Mouse (Mus musculus) gastrocnemius, postnatal 10 days (tissue): ENCODE measurements around the gene Hipk3. TPM values are rescaled to one million over a fixed set of nuclear protein-coding genes. Genes with fewer than 3 reads are reported as not detected.

Experiments used
- microRNA-seq, 2 experiments: library from miRNA; unstranded; fragments of <30 nt; microRNA quantifications; one replicate each; pipeline ENCODE4 v1.2.0; 2021
- total RNA-seq, 2 experiments: library from RNA; stranded (reverse); gene quantifications; 2 replicates each; pipeline ENCODE4 v1.2.3; 2021

Hipk3 gene
- total RNA-seq, 2 experiments from 2014 or later = 147 to 152 TPM

Small RNAs within 50 kb of the gene (microRNA-seq; reads per million reads assigned to microRNA genes)
- 0 to 0.32 reads per million in 2 experiments for gene Mir1902

Other genes with a start within 250 kb of the Hipk3 start
- gene D430041D05Rik, start 83.4 kb downstream of the Hipk3 start, total RNA-seq = 1 to 10 TPM; 2.9 to 3.0 TPM
- gene Cstf3, start 96.1 kb upstream of the Hipk3 start, total RNA-seq = 10 to 100 TPM; 12.4 to 17.0 TPM
- 1 to 10 TPM; 5.7 to 7.2 TPM for gene Tcp11l1, start 217.7 kb upstream of the Hipk3 start, total RNA-seq
- gene Pin1rt1, start 221.9 kb upstream of the Hipk3 start, total RNA-seq = not detected
- gene Depdc7, start 248.4 kb upstream of the Hipk3 start, total RNA-seq = 1 to 10 TPM; 2.3 to 3.0 TPM